Mouse (Mus musculus) cerebellum, adult 2 months (tissue): Measurements from ENCODE around the gene Adsl.

Experiments used
- CTCF ChIP-seq: fragments of 200-500 bp; IDR thresholded peaks from 2 replicates; pipeline ENCODE4 v1.5.1; 2011; ENCODE audit warnings: low read depth, mild to moderate bottlenecking, control low read depth, low read length, moderate library complexity, borderline replicate concordance; ENCODE audit not compliant: insufficient read depth
- POLR2A ChIP-seq: fragments of 200-500 bp; IDR thresholded peaks from 2 replicates; pipeline ENCODE4 v1.6.1; 2011; ENCODE audit warnings: low read length, control low read depth, borderline replicate concordance; ENCODE audit not compliant: insufficient read depth

- TF ChIP-seq POLR2A (no peak), CTCF (no peak)
These were observed 31.7 kb upstream of the Adsl start for GRCm38 (mm10) chr15:80916621-80917020.
